Mouse (Mus musculus): Measurements from ENCODE around the gene Ing3. TPM values are rescaled to one million over a fixed set of nuclear protein-coding genes. Genes with fewer than 3 reads are reported as not detected.

Gene Ing3
- total RNA-seq, 2 experiments from 2014 or later: 33.5 to 42.9 TPM

GRCm38 (mm10) chr6:21990181-21991135 is 41.1 kb downstream of the Ing3 start:
- ATAC-seq (replicated peaks; ENCODE audit: poor library complexity): no peak

- no peak for ATAC-seq (replicated peaks; ENCODE audit: poor library complexity)
Measured at GRCm38 (mm10) chr6:21991151-21991550, 41.8 kb downstream of the Ing3 start.

GRCm38 (mm10) chr6:21993070-21993469 is 43.7 kb downstream of the Ing3 start:
- no peak for ATAC-seq (replicated peaks; ENCODE audit: poor library complexity)

- ATAC-seq (replicated peaks; ENCODE audit: poor library complexity): peak; percentile 68
Measured at GRCm38 (mm10) chr6:21998131-21998530, 48.8 kb downstream of the Ing3 start.

- ATAC-seq (replicated peaks; ENCODE audit: poor library complexity): no peak
Measured at GRCm38 (mm10) chr6:21999025-21999424, 49.7 kb downstream of the Ing3 start.

- no peak for ATAC-seq (replicated peaks; ENCODE audit: poor library complexity)
Measured at GRCm38 (mm10) chr6:22000086-22000485, 50.7 kb downstream of the Ing3 start.

- no peak for ATAC-seq (replicated peaks; ENCODE audit: poor library complexity)
Measured at GRCm38 (mm10) chr6:22000881-22001280, 51.5 kb downstream of the Ing3 start.

GRCm38 (mm10) chr6:22001284-22001916 is 52.0 kb downstream of the Ing3 start:
- ATAC-seq (replicated peaks; ENCODE audit: poor library complexity): no peak

GRCm38 (mm10) chr6:22002521-22003199 is 53.3 kb downstream of the Ing3 start:
- ATAC-seq (replicated peaks; ENCODE audit: poor library complexity): peak; percentile 84

- no peak for ATAC-seq (replicated peaks; ENCODE audit: poor library complexity)
Measured at GRCm38 (mm10) chr6:22003200-22003587, 53.8 kb downstream of the Ing3 start.

- no peak for ATAC-seq (replicated peaks; ENCODE audit: poor library complexity)
Measured at GRCm38 (mm10) chr6:22003959-22004543, 54.7 kb downstream of the Ing3 start.

- no peak for ATAC-seq (replicated peaks; ENCODE audit: poor library complexity)
Measured at GRCm38 (mm10) chr6:22008346-22008745, 59.0 kb downstream of the Ing3 start.

GRCm38 (mm10) chr6:22010258-22010657 is 60.9 kb downstream of the Ing3 start:
- peak; percentile 34 for ATAC-seq (replicated peaks; ENCODE audit: poor library complexity)

GRCm38 (mm10) chr6:22010761-22011281 is 61.5 kb downstream of the Ing3 start:
- ATAC-seq (replicated peaks; ENCODE audit: poor library complexity): no peak

GRCm38 (mm10) chr6:22011546-22011945 is 62.2 kb downstream of the Ing3 start:
- no peak for ATAC-seq (replicated peaks; ENCODE audit: poor library complexity)

- peak; percentile 83 for ATAC-seq (replicated peaks; ENCODE audit: poor library complexity)
Measured at GRCm38 (mm10) chr6:22012099-22012498, 62.7 kb downstream of the Ing3 start.

- ATAC-seq (replicated peaks; ENCODE audit: poor library complexity): no peak
Measured at GRCm38 (mm10) chr6:22012501-22012900, 63.1 kb downstream of the Ing3 start.

- ATAC-seq (replicated peaks; ENCODE audit: poor library complexity): no peak
Measured at GRCm38 (mm10) chr6:22013394-22013793, 64.0 kb downstream of the Ing3 start.

- no peak for ATAC-seq (replicated peaks; ENCODE audit: poor library complexity)
Measured at GRCm38 (mm10) chr6:22014291-22014911, 65.0 kb downstream of the Ing3 start.

GRCm38 (mm10) chr6:22017631-22018030 is 68.3 kb downstream of the Ing3 start:
- ATAC-seq (replicated peaks; ENCODE audit: poor library complexity): no peak

Measured in megakaryocyte progenitor cell, adult 5-6 weeks (primary cell).